Mouse (Mus musculus): ENCODE results near the gene Blzf1. TPM values are rescaled to one million over a fixed set of nuclear protein-coding genes. Genes with fewer than 3 reads are reported as not detected.

Blzf1 gene
- polyA plus RNA-seq, 1 experiment: 5.0 TPM

- peaks cover 46% of the 10 kb centered on the region for H3K79me3 ChIP-seq (ENCODE audit: low read depth)
- H3ac ChIP-seq (ENCODE audit: control insufficient read depth, insufficient read length, low read depth): peak overlapping the region; percentile 71
- TF ChIP-seq MAX (IDR thresholded peaks at IDR 0.05) (peak; percentile 35), USF1 (IDR thresholded peaks at IDR 0.05; ENCODE audit: low read depth) (no peak)
- peak overlapping the region; percentile 75 for H3K4me3 ChIP-seq (ENCODE audit: insufficient read depth, poor library complexity, severe bottlenecking)
- peaks cover 52% of the 10 kb centered on the region for H3K79me2 ChIP-seq (ENCODE audit: control insufficient read depth, insufficient read depth)
- H3K36me3 ChIP-seq (ENCODE audit: control insufficient read depth, insufficient read depth): no peaks in the 10 kb centered on the region
- no peaks in the 10 kb centered on the region for H3K27me3 ChIP-seq (ENCODE audit: control insufficient read depth, insufficient read depth, insufficient read length)
Measured at GRCm38 (mm10) chr1:164249332-164249711, 58.0 kb downstream of the Blzf1 start.

GRCm38 (mm10) chr1:164248465-164249331 is 58.6 kb downstream of the Blzf1 start, which contains the start of gene Slc19a2:
Slc19a2 (plus strand) TSS chr1:164249046.
- Histone ChIP-seq H3K4me3 (ENCODE audit: insufficient read depth, poor library complexity, severe bottlenecking) (peak within 1 kb of the TSS; percentile 75), H3ac (ENCODE audit: control insufficient read depth, insufficient read length, low read depth) (peak within 1 kb of the TSS; percentile 71), H3K79me3 (ENCODE audit: low read depth) (peaks cover 40% of the 10 kb centered on the region), H3K79me2 (ENCODE audit: control insufficient read depth, insufficient read depth) (peaks cover 45% of the 10 kb centered on the region), H3K27me3 (ENCODE audit: control insufficient read depth, insufficient read depth, insufficient read length) (no peaks in the 10 kb centered on the region), H3K36me3 (ENCODE audit: control insufficient read depth, insufficient read depth) (no peaks in the 10 kb centered on the region)
- TF ChIP-seq MAX (IDR thresholded peaks at IDR 0.05) (peak; percentile 61), FOSL1 (IDR thresholded peaks at IDR 0.05; ENCODE audit: insufficient read depth, low read length, poor library complexity, severe bottlenecking) (no peak), MYOD1 (IDR thresholded peaks at IDR 0.05; ENCODE audit: control insufficient read depth, insufficient read length, low read depth) (no peak), CEBPB (IDR thresholded peaks at IDR 0.05; ENCODE audit: low read depth) (peak; percentile 23)

GRCm38 (mm10) chr1:164247971-164248370 is 59.3 kb downstream of the Blzf1 start:
- Histone ChIP-seq H3K36me3 (ENCODE audit: control insufficient read depth, insufficient read depth) (no peaks in the 10 kb centered on the region), H3K27me3 (ENCODE audit: control insufficient read depth, insufficient read depth, insufficient read length) (no peaks in the 10 kb centered on the region), H3K4me3 (ENCODE audit: insufficient read depth, poor library complexity, severe bottlenecking) (peak overlapping the region; percentile 37), H3ac (ENCODE audit: control insufficient read depth, insufficient read length, low read depth) (no peak overlapping the region), H3K79me3 (ENCODE audit: low read depth) (peaks cover 33% of the 10 kb centered on the region), H3K79me2 (ENCODE audit: control insufficient read depth, insufficient read depth) (peaks cover 38% of the 10 kb centered on the region)
- TF ChIP-seq MYOG (IDR thresholded peaks at IDR 0.05; ENCODE audit: control insufficient read depth, extremely low read depth, insufficient read length): no peak
- no peak for TF ChIP-seq MYOD1 (IDR thresholded peaks at IDR 0.05; ENCODE audit: control insufficient read depth, insufficient read length, low read depth)
- no peak for TF ChIP-seq MAX (IDR thresholded peaks at IDR 0.05)
- no peak for TF ChIP-seq CEBPB (IDR thresholded peaks at IDR 0.05; ENCODE audit: low read depth)
- no peak for TF ChIP-seq FOSL1 (IDR thresholded peaks at IDR 0.05; ENCODE audit: insufficient read depth, low read length, poor library complexity, severe bottlenecking)
- TF ChIP-seq USF1 (IDR thresholded peaks at IDR 0.05; ENCODE audit: low read depth): no peak
- no peak for TF ChIP-seq CTCF (IDR thresholded peaks at IDR 0.05; ENCODE audit: control insufficient read depth, insufficient read depth, insufficient read length)

- Histone ChIP-seq H3K79me3 (ENCODE audit: low read depth) (peaks cover 28% of the 10 kb centered on the region), H3K27me3 (ENCODE audit: control insufficient read depth, insufficient read depth, insufficient read length) (no peaks in the 10 kb centered on the region), H3K79me2 (ENCODE audit: control insufficient read depth, insufficient read depth) (peaks cover 33% of the 10 kb centered on the region), H3ac (ENCODE audit: control insufficient read depth, insufficient read length, low read depth) (no peak overlapping the region), H3K36me3 (ENCODE audit: control insufficient read depth, insufficient read depth) (no peaks in the 10 kb centered on the region), H3K4me3 (ENCODE audit: insufficient read depth, poor library complexity, severe bottlenecking) (no peak overlapping the region)
- TF ChIP-seq USF1 (IDR thresholded peaks at IDR 0.05; ENCODE audit: low read depth): no peak
- no peak for TF ChIP-seq MYOG (IDR thresholded peaks at IDR 0.05; ENCODE audit: control insufficient read depth, extremely low read depth, insufficient read length)
- no peak for TF ChIP-seq CEBPB (IDR thresholded peaks at IDR 0.05; ENCODE audit: low read depth)
- no peak for TF ChIP-seq MYOD1 (IDR thresholded peaks at IDR 0.05; ENCODE audit: control insufficient read depth, insufficient read length, low read depth)
- no peak for TF ChIP-seq MAX (IDR thresholded peaks at IDR 0.05)
- no peak for TF ChIP-seq CTCF (IDR thresholded peaks at IDR 0.05; ENCODE audit: control insufficient read depth, insufficient read depth, insufficient read length)
- TF ChIP-seq FOSL1 (IDR thresholded peaks at IDR 0.05; ENCODE audit: insufficient read depth, low read length, poor library complexity, severe bottlenecking): no peak
Measured at GRCm38 (mm10) chr1:164247442-164247841, 59.8 kb downstream of the Blzf1 start.

- Histone ChIP-seq H3K27me3 (ENCODE audit: control insufficient read depth, insufficient read depth, insufficient read length) (no peaks in the 10 kb centered on the region), H3K4me3 (ENCODE audit: insufficient read depth, poor library complexity, severe bottlenecking) (no peak overlapping the region), H3K79me3 (ENCODE audit: low read depth) (no peaks in the 10 kb centered on the region), H3K36me3 (ENCODE audit: control insufficient read depth, insufficient read depth) (no peaks in the 10 kb centered on the region), H3K79me2 (ENCODE audit: control insufficient read depth, insufficient read depth) (no peaks in the 10 kb centered on the region), H3ac (ENCODE audit: control insufficient read depth, insufficient read length, low read depth) (no peak overlapping the region)
- TF ChIP-seq MAX (IDR thresholded peaks at IDR 0.05) (no peak), MYOD1 (IDR thresholded peaks at IDR 0.05; ENCODE audit: control insufficient read depth, insufficient read length, low read depth) (no peak), CTCF (IDR thresholded peaks at IDR 0.05; ENCODE audit: control insufficient read depth, insufficient read depth, insufficient read length) (no peak)
Measured at GRCm38 (mm10) chr1:164242809-164243208, 64.5 kb downstream of the Blzf1 start.

- no peaks in the 10 kb centered on the region for H3K36me3 ChIP-seq (ENCODE audit: control insufficient read depth, insufficient read depth)
- TF ChIP-seq MAX (IDR thresholded peaks at IDR 0.05) (no peak), MYOD1 (IDR thresholded peaks at IDR 0.05; ENCODE audit: control insufficient read depth, insufficient read length, low read depth) (no peak), FOSL1 (IDR thresholded peaks at IDR 0.05; ENCODE audit: insufficient read depth, low read length, poor library complexity, severe bottlenecking) (no peak), MYOG (IDR thresholded peaks at IDR 0.05; ENCODE audit: control insufficient read depth, extremely low read depth, insufficient read length) (no peak)
- no peak overlapping the region for H3K4me3 ChIP-seq (ENCODE audit: insufficient read depth, poor library complexity, severe bottlenecking)
- H3K27me3 ChIP-seq (ENCODE audit: control insufficient read depth, insufficient read depth, insufficient read length): no peaks in the 10 kb centered on the region
- H3K79me3 ChIP-seq (ENCODE audit: low read depth): no peaks in the 10 kb centered on the region
- H3K79me2 ChIP-seq (ENCODE audit: control insufficient read depth, insufficient read depth): no peaks in the 10 kb centered on the region
- no peak overlapping the region for H3ac ChIP-seq (ENCODE audit: control insufficient read depth, insufficient read length, low read depth)
Measured at GRCm38 (mm10) chr1:164241494-164241893, 65.8 kb downstream of the Blzf1 start.

Other genes with a start within 250 kb of the Blzf1 start
- gene Sell, start 245.5 kb downstream of the Blzf1 start, polyA plus RNA-seq (2012; fragmentation: generic; extraction: Trizol): 0.02 TPM
- 24.1 TPM for gene Selp, start 192.2 kb downstream of the Blzf1 start, polyA plus RNA-seq (2012; fragmentation: generic; extraction: Trizol)
- gene F5, start 155.7 kb downstream of the Blzf1 start, polyA plus RNA-seq (2012; fragmentation: generic; extraction: Trizol): 0.01 TPM
- gene Slc19a2, start 58.4 kb downstream of the Blzf1 start, polyA plus RNA-seq (2012; fragmentation: generic; extraction: Trizol): 10.1 TPM
- gene Ccdc181, start 31.9 kb downstream of the Blzf1 start, polyA plus RNA-seq (2012; fragmentation: generic; extraction: Trizol): 1.7 TPM
- gene Nme7, start 3.4 kb downstream of the Blzf1 start, polyA plus RNA-seq (2012; fragmentation: generic; extraction: Trizol): 19.0 TPM
- gene Atp1b1, start 150.9 kb upstream of the Blzf1 start, polyA plus RNA-seq (2012; fragmentation: generic; extraction: Trizol): 13.6 TPM

All from C2C12 (cell line).